Mouse (Mus musculus): ENCODE results near the gene Kdelr3. TPM values are rescaled to one million over a fixed set of nuclear protein-coding genes. Genes with fewer than 3 reads are reported as not detected.
A peak's percentile ranks its signal among the peaks of the same experiment; 100 is the strongest.

Gene Kdelr3
- total and polyA plus RNA-seq, 2 experiments from 2014 or later, result 48.3 to 51.4 TPM

DNA sequence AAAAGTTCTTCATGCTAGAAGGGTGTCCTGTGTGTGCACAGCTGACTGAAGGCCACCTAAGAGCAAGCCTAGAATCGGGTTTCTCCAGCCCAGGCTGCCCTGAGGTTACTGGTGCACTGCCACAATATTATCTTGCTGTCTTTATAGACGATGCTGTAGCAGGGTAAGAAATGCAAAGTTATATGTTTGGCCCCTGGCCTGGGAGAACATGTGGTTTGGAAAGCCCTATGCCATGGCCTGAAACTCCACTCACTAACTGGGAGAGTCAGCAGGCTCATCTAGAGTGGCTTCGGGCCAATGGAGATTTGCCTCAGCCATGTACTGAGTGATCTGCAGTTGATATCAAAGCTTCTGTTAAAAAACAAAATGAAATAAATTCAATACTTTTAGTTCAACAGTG lies 17.6 kb downstream of the Kdelr3 start:
- ATAC-seq (ENCODE audit: insufficient read depth, low read depth), result no peak

DNA sequence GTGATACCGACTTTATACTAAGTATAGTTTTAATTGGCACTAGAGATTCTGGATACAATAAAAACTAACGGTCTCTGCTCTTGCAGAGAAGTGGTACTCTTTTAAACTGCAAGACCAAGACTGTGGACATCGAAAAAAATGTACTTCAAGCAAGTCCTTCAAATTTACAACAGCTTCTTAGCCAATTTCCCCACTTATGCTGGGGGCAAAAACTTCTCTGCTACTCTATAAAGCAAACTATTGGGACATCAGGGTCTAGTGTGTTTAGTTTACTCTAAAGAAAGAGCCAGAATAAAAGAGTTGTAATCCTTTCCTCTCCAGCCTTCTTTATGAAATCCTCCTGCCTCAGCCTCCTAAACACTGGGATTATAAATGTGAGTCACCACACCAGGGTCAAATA lies 27.8 kb downstream of the Kdelr3 start:
- DNase-seq (ENCODE audit: low spot score), result no peak
- WGBS, result 74% methylated on average over 3 of the region's 3 CpGs
- H3K27me3 ChIP-seq (ENCODE audit: control insufficient read depth, insufficient read depth, low read length), result no peaks in the 10 kb centered on the region
- no peak for ATAC-seq (ENCODE audit: insufficient read depth, low read depth)
- H3K4me2 ChIP-seq (ENCODE audit: low read depth, low read length), result peak overlapping the region; percentile 85
- peaks cover 54% of the 10 kb centered on the region for H3K36me3 ChIP-seq (replicated peaks; ENCODE audit: control insufficient read depth, insufficient read depth, low read length)
- no peak overlapping the region for H3K9ac ChIP-seq (replicated peaks; ENCODE audit: low read depth, low read length)
- no peaks in the 10 kb centered on the region for H3K9me3 ChIP-seq (replicated peaks; ENCODE audit: control insufficient read depth, low read length)
- TF ChIP-seq EP300 (IDR thresholded peaks at IDR 0.05; ENCODE audit: low read depth), result no peak
- no peak for TF ChIP-seq CTCF (IDR thresholded peaks at IDR 0.05; ENCODE audit: low read depth)
- H3K4me1 ChIP-seq (ENCODE audit: control insufficient read depth, insufficient read depth), result peaks cover 9% of the 10 kb centered on the region
- H3K4me3 ChIP-seq (ENCODE audit: low read depth, low read length), result peak overlapping the region; percentile 84; the same call in 1 of the 2 replicates
- H3K27ac ChIP-seq (ENCODE audit: low read depth), result no peak overlapping the region

More for the DNA sequence above, 17.6 kb downstream of the Kdelr3 start:
- Histone ChIP-seq H3K9me3 (replicated peaks; ENCODE audit: control insufficient read depth, low read length) (no peaks in the 10 kb centered on the region), H3K36me3 (replicated peaks; ENCODE audit: control insufficient read depth, insufficient read depth, low read length) (peaks cover 98% of the 10 kb centered on the region), H3K27ac (ENCODE audit: low read depth) (no peak overlapping the region), H3K27me3 (ENCODE audit: control insufficient read depth, insufficient read depth, low read length) (no peaks in the 10 kb centered on the region), H3K9ac (replicated peaks; ENCODE audit: low read depth, low read length) (no peak overlapping the region), H3K4me2 (ENCODE audit: low read depth, low read length) (no peak overlapping the region), H3K4me3 (ENCODE audit: low read depth, low read length) (no peak overlapping the region), H3K4me1 (ENCODE audit: control insufficient read depth, insufficient read depth) (no peaks in the 10 kb centered on the region)
- TF ChIP-seq CTCF (IDR thresholded peaks at IDR 0.05; ENCODE audit: low read depth) (no peak), EP300 (IDR thresholded peaks at IDR 0.05; ENCODE audit: low read depth) (no peak)
- WGBS, result 61% methylated on average over 3 of the region's 3 CpGs
- DNase-seq (ENCODE audit: low spot score), result no peak

DNA sequence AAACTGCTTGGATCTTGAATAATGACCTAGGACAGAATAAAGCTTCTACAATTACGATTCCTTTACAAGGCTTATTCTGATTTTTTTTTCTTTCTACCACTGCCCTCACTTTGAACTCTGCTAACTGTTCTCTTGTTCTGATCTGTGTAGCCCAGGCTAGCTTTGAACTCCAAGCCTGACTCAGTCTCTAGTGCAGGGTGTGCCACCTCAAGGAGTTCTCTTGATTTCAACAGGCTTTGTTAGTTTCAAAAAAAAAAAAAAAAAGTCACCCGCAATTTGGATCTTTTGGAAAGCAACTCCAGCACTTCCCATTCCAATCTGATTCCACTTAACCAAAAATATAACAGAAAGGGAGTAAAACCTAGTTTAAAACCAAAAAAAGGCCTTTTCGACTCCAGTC lies 29.3 kb downstream of the Kdelr3 start:
- H3K36me3 ChIP-seq (replicated peaks; ENCODE audit: control insufficient read depth, insufficient read depth, low read length), result peaks cover 39% of the 10 kb centered on the region
- TF ChIP-seq EP300 (IDR thresholded peaks at IDR 0.05; ENCODE audit: low read depth) (no peak), CTCF (IDR thresholded peaks at IDR 0.05; ENCODE audit: low read depth) (no peak)
- DNase-seq (ENCODE audit: low spot score) (no peak), ATAC-seq (ENCODE audit: insufficient read depth, low read depth) (no peak)
- peak overlapping the region; percentile 98 for H3K9ac ChIP-seq (replicated peaks; ENCODE audit: low read depth, low read length)
- peak overlapping the region; percentile 85 for H3K4me2 ChIP-seq (ENCODE audit: low read depth, low read length)
- peak overlapping the region; percentile 99 for H3K27ac ChIP-seq (ENCODE audit: low read depth)
- peak overlapping the region; percentile 84 for H3K4me3 ChIP-seq (ENCODE audit: low read depth, low read length)
- WGBS, result 2% methylated on average over 3 of the region's 3 CpGs
- no peaks in the 10 kb centered on the region for H3K9me3 ChIP-seq (replicated peaks; ENCODE audit: control insufficient read depth, low read length)
- H3K4me1 ChIP-seq (ENCODE audit: control insufficient read depth, insufficient read depth), result peaks cover 9% of the 10 kb centered on the region
- no peaks in the 10 kb centered on the region for H3K27me3 ChIP-seq (ENCODE audit: control insufficient read depth, insufficient read depth, low read length)

DNA sequence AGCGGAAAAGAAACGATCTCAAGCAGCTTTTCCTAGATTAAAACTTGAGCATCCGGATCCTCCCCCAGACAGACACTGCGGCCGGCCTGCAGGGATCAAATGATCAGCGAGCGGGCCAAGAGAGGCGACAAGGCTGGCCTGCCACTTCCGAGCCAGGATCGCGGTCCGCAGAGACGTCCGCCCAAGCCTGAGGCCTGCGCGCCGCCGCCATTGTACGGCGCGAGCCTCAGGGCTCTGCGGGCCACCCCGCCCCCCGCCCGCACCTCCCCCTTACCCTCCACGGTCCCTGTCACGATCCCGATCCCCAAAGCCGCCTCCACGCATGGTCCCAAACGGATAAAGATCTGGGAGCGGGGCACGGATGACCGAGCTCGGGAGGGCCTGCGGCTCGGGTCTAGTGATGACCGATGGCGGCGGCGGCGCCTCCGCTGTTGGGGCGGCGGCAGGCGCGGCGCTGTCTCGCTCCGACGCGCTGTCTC lies 29.7 kb downstream of the Kdelr3 start:
- under 1% methylated on average over 51 of the region's 52 CpGs for WGBS
- H3K9ac ChIP-seq (replicated peaks; ENCODE audit: low read depth, low read length), result peak overlapping the region; percentile 98
- ATAC-seq (ENCODE audit: insufficient read depth, low read depth), result peak; percentile 74

DNA sequence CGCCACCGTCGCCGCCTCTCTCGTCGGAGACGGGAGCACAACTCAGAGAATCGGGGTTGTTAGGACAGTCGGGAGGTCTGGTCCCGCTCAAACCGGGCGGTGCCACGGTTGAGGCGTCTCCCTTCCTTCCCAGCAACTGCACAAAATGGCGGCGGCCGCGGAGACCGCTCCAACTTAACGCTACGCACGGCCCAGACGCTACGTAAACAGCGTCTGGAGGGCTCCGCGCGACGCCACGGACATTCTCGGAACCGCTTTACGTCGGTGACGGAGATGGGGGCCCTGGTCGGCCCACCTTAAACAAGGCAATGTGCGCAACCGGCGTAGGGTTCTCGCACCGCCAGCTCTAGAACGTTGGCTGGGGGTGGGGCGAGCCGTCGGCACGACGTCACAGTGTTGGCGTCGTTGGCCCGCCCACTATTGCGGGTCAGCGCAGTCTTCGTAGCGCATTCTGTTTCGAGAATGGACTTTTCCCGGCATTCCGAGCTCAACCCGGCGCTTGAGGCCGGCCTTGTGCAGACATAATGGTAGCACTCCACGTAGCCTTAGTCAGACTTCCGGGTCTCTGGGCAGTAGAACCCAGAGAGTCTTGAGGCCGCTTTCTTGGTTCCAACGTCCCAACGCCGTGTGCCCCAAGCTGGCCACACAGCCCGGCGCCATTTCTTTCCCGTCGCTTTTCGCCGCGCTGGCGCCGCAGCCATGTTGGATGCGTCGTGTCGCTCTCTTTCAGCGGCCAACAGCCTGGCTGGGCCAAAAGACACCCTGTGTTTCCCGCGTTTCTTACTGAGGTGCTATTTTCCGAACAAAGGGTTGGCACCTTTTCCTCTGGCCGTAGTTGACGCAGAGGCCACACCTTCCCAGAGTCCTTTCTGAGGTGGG lies 30.4 kb downstream of the Kdelr3 start, which contains the start of gene Ddx17:
TSS of gene Ddx17 (minus strand) at position 332 of the 879 bp plus-strand sequence.
- no peak for TF ChIP-seq CTCF (IDR thresholded peaks at IDR 0.05; ENCODE audit: low read depth)
- peak; percentile 97 for TF ChIP-seq EP300 (IDR thresholded peaks at IDR 0.05; ENCODE audit: low read depth)
- Histone ChIP-seq H3K4me1 (ENCODE audit: control insufficient read depth, insufficient read depth) (peaks cover 9% of the 10 kb centered on the region), H3K4me2 (ENCODE audit: low read depth, low read length) (peak within 1 kb of the TSS; percentile 85), H3K36me3 (replicated peaks; ENCODE audit: control insufficient read depth, insufficient read depth, low read length) (peaks cover 27% of the 10 kb centered on the region), H3K9ac (replicated peaks; ENCODE audit: low read depth, low read length) (peak within 1 kb of the TSS; percentile 98), H3K9me3 (replicated peaks; ENCODE audit: control insufficient read depth, low read length) (no peaks in the 10 kb centered on the region), H3K27ac (ENCODE audit: low read depth) (peak within 1 kb of the TSS; percentile 99), H3K4me3 (ENCODE audit: low read depth, low read length) (peak within 1 kb of the TSS; percentile 84), H3K27me3 (ENCODE audit: control insufficient read depth, insufficient read depth, low read length) (no peaks in the 10 kb centered on the region)
- ATAC-seq (ENCODE audit: insufficient read depth, low read depth), result peak; percentile 96
- 2% methylated on average over 76 of the region's 84 CpGs for WGBS
- DNase-seq (ENCODE audit: low spot score), result peak; percentile 95

More for the DNA sequence above, 29.7 kb downstream of the Kdelr3 start:
- no peaks in the 10 kb centered on the region for H3K9me3 ChIP-seq (replicated peaks; ENCODE audit: control insufficient read depth, low read length)
- TF ChIP-seq CTCF (IDR thresholded peaks at IDR 0.05; ENCODE audit: low read depth), result no peak
- no peak for TF ChIP-seq EP300 (IDR thresholded peaks at IDR 0.05; ENCODE audit: low read depth)
- H3K27me3 ChIP-seq (ENCODE audit: control insufficient read depth, insufficient read depth, low read length), result no peaks in the 10 kb centered on the region
- H3K27ac ChIP-seq (ENCODE audit: low read depth), result peak overlapping the region; percentile 99
- peak overlapping the region; percentile 84 for H3K4me3 ChIP-seq (ENCODE audit: low read depth, low read length)
- peaks cover 9% of the 10 kb centered on the region for H3K4me1 ChIP-seq (ENCODE audit: control insufficient read depth, insufficient read depth)
- H3K4me2 ChIP-seq (ENCODE audit: low read depth, low read length), result peak overlapping the region; percentile 85
- DNase-seq (ENCODE audit: low spot score), result peak; percentile 67
- H3K36me3 ChIP-seq (replicated peaks; ENCODE audit: control insufficient read depth, insufficient read depth, low read length), result peaks cover 34% of the 10 kb centered on the region
